Mouse (Mus musculus) intestine, embryonic 15.5 days (tissue): Measurements from ENCODE around the gene Arhgap45. TPM values are rescaled to one million over a fixed set of nuclear protein-coding genes. Genes with fewer than 3 reads are reported as not detected.

Experiments used
- polyA plus RNA-seq: library from polyadenylated mRNA; unstranded; fragments of >200 nt; fragmentation: Nextera tagmentation; extraction: Ambion mirVana; gene quantifications from 2 replicates; pipeline ENCODE4 v1.2.1, GENCODE M21; 2015

The Arhgap45 gene
- polyA plus RNA-seq, 1 experiment from 2014 or later, result 6.5 TPM

Other genes with a start within 250 kb of the Arhgap45 start
- 89.8 and 91.6 TPM in 2 replicates for gene Rnf126, start 249.7 kb upstream of the Arhgap45 start, polyA plus RNA-seq
- gene Fstl3, start 239.4 kb upstream of the Arhgap45 start, polyA plus RNA-seq, result 14.0 and 16.1 TPM in 2 replicates
- gene Prss57, start 225.7 kb upstream of the Arhgap45 start, polyA plus RNA-seq, result 0.09 TPM in 1 of 2 replicates, not detected in the other
- 48.1 and 48.5 TPM in 2 replicates for gene Palm, start 223.1 kb upstream of the Arhgap45 start, polyA plus RNA-seq
- gene Misp, start 195.7 kb upstream of the Arhgap45 start, polyA plus RNA-seq, result 141 and 154 TPM in 2 replicates
- 307 and 314 TPM in 2 replicates for gene Ptbp1, start 162.2 kb upstream of the Arhgap45 start, polyA plus RNA-seq
- 3.7 and 3.9 TPM in 2 replicates for gene Prtn3, start 142.2 kb upstream of the Arhgap45 start, polyA plus RNA-seq
- gene Plppr3, start 142.0 kb upstream of the Arhgap45 start, polyA plus RNA-seq, result 31.3 and 32.7 TPM in 2 replicates
- 1.1 and 2.6 TPM in 2 replicates for gene Elane, start 130.4 kb upstream of the Arhgap45 start, polyA plus RNA-seq
- not detected in 2 replicates for gene Cfd, start 125.8 kb upstream of the Arhgap45 start, polyA plus RNA-seq
- gene Med16, start 107.7 kb upstream of the Arhgap45 start, polyA plus RNA-seq, result 37.3 and 39.8 TPM in 2 replicates
- gene Gm26602, start 105.8 kb upstream of the Arhgap45 start, polyA plus RNA-seq, result 17.7 TPM in 1 of 2 replicates, not detected in the other
- 0.52 and 1.1 TPM in 2 replicates for gene Kiss1r, start 99.7 kb upstream of the Arhgap45 start, polyA plus RNA-seq
- gene R3hdm4, start 95.4 kb upstream of the Arhgap45 start, polyA plus RNA-seq, result 108 and 116 TPM in 2 replicates
- gene Arid3a, start 89.6 kb upstream of the Arhgap45 start, polyA plus RNA-seq, result 18.7 and 19.0 TPM in 2 replicates
- 90.3 and 94.8 TPM in 2 replicates for gene Wdr18, start 56.5 kb upstream of the Arhgap45 start, polyA plus RNA-seq
- 0.11 TPM in 2 replicates for gene Grin3b, start 45.9 kb upstream of the Arhgap45 start, polyA plus RNA-seq
- 18.1 and 19.6 TPM in 2 replicates for gene Tmem259, start 32.3 kb upstream of the Arhgap45 start, polyA plus RNA-seq
- 239 and 242 TPM in 2 replicates for gene Cnn2, start 28.1 kb upstream of the Arhgap45 start, polyA plus RNA-seq
- 3.0 and 3.7 TPM in 2 replicates for gene Abca7, start 20.2 kb upstream of the Arhgap45 start, polyA plus RNA-seq
- gene Polr2e, start 23.1 kb downstream of the Arhgap45 start, polyA plus RNA-seq, result 206 and 218 TPM in 2 replicates
- 712 and 771 TPM in 2 replicates for gene Gpx4, start 30.5 kb downstream of the Arhgap45 start, polyA plus RNA-seq
- 12.8 and 14.0 TPM in 2 replicates for gene Sbno2, start 88.9 kb downstream of the Arhgap45 start, polyA plus RNA-seq
- gene Stk11, start 99.2 kb downstream of the Arhgap45 start, polyA plus RNA-seq, result 14.4 and 21.2 TPM in 2 replicates
- 701 and 737 TPM in 2 replicates for gene Atp5d, start 122.0 kb downstream of the Arhgap45 start, polyA plus RNA-seq
- gene Cbarp, start 124.2 kb downstream of the Arhgap45 start, polyA plus RNA-seq, result 4.8 and 5.1 TPM in 2 replicates
- gene Midn, start 131.6 kb downstream of the Arhgap45 start, polyA plus RNA-seq, result 14.1 and 16.1 TPM in 2 replicates
- gene Cirbp, start 149.3 kb downstream of the Arhgap45 start, polyA plus RNA-seq, result 69.4 and 83.9 TPM in 2 replicates
- 22.9 and 25.1 TPM in 2 replicates for gene 1600002K03Rik, start 156.3 kb downstream of the Arhgap45 start, polyA plus RNA-seq
- gene Efna2, start 162.8 kb downstream of the Arhgap45 start, polyA plus RNA-seq, result 13.6 and 15.0 TPM in 2 replicates
- gene Mum1, start 209.8 kb downstream of the Arhgap45 start, polyA plus RNA-seq, result 53.0 and 55.2 TPM in 2 replicates
- gene Ndufs7, start 232.5 kb downstream of the Arhgap45 start, polyA plus RNA-seq, result 467 and 534 TPM in 2 replicates
- 71.0 and 112 TPM in 2 replicates for gene Gamt, start 244.4 kb downstream of the Arhgap45 start, polyA plus RNA-seq
- 53.1 and 57.0 TPM in 2 replicates for gene Dazap1, start 244.8 kb downstream of the Arhgap45 start, polyA plus RNA-seq